Mouse (Mus musculus): ENCODE results near the gene Midn.
A peak's percentile ranks its signal among the peaks of the same experiment; 100 is the strongest.

Midn gene

GRCm38 (mm10) chr10:80144864-80145838, 2.9 kb upstream of the Midn start:
- DNase-seq (ENCODE audit: low read depth), result peak; percentile 87

- DNase-seq (ENCODE audit: low read depth), result peak; percentile 26
Observed at GRCm38 (mm10) chr10:80145896-80146295, 2.2 kb upstream of the Midn start.

GRCm38 (mm10) chr10:80146568-80147011, 1.5 kb upstream of the Midn start:
- DNase-seq (ENCODE audit: low read depth), result peak; percentile 36

GRCm38 (mm10) chr10:80147146-80147718, 840 bp upstream of the Midn start:
- DNase-seq (ENCODE audit: low read depth), result no peak

GRCm38 (mm10) chr10:80148610-80149290, 678 bp downstream of the Midn start:
- DNase-seq (ENCODE audit: low read depth), result peak; percentile 96

GRCm38 (mm10) chr10:80149291-80150225, 1.5 kb downstream of the Midn start:
- peak; percentile 98 for DNase-seq (ENCODE audit: low read depth)

- DNase-seq (ENCODE audit: low read depth), result peak; percentile 76
Observed at GRCm38 (mm10) chr10:80150226-80151210, 2.4 kb downstream of the Midn start.

GRCm38 (mm10) chr10:80151211-80152034, 3.4 kb downstream of the Midn start:
- peak; percentile 70 for DNase-seq (ENCODE audit: low read depth)

GRCm38 (mm10) chr10:80152071-80152872, 4.2 kb downstream of the Midn start:
- DNase-seq (ENCODE audit: low read depth), result peak; percentile 72

GRCm38 (mm10) chr10:80152873-80153260, 4.8 kb downstream of the Midn start:
- peak; percentile 53 for DNase-seq (ENCODE audit: low read depth)

- no peak for DNase-seq (ENCODE audit: low read depth)
Observed at GRCm38 (mm10) chr10:80153713-80154112, 5.6 kb downstream of the Midn start.

- no peak for DNase-seq (ENCODE audit: low read depth)
Observed at GRCm38 (mm10) chr10:80154384-80154783, 6.3 kb downstream of the Midn start.

- no peak for DNase-seq (ENCODE audit: low read depth)
Observed at GRCm38 (mm10) chr10:80155277-80155676, 7.2 kb downstream of the Midn start.

- DNase-seq (ENCODE audit: low read depth), result no peak
Observed at GRCm38 (mm10) chr10:80156002-80156751, 8.1 kb downstream of the Midn start.

- no peak for DNase-seq (ENCODE audit: low read depth)
Observed at GRCm38 (mm10) chr10:80156752-80157053, 8.6 kb downstream of the Midn start.

GRCm38 (mm10) chr10:80157141-80157929, 9.3 kb downstream of the Midn start:
- DNase-seq (ENCODE audit: low read depth), result no peak
